Mouse (Mus musculus): Measurements from ENCODE around the gene Plppr1. TPM values are rescaled to one million over a fixed set of nuclear protein-coding genes. Genes with fewer than 3 reads are reported as not detected.
"Not testable (repeated sequence)": the region's sequence is repeated elsewhere in the genome, so short reads cannot be mapped to it uniquely, and the experiment has no call there.

Gene Plppr1
- polyA plus RNA-seq, 1 experiment: not detected

DNA sequence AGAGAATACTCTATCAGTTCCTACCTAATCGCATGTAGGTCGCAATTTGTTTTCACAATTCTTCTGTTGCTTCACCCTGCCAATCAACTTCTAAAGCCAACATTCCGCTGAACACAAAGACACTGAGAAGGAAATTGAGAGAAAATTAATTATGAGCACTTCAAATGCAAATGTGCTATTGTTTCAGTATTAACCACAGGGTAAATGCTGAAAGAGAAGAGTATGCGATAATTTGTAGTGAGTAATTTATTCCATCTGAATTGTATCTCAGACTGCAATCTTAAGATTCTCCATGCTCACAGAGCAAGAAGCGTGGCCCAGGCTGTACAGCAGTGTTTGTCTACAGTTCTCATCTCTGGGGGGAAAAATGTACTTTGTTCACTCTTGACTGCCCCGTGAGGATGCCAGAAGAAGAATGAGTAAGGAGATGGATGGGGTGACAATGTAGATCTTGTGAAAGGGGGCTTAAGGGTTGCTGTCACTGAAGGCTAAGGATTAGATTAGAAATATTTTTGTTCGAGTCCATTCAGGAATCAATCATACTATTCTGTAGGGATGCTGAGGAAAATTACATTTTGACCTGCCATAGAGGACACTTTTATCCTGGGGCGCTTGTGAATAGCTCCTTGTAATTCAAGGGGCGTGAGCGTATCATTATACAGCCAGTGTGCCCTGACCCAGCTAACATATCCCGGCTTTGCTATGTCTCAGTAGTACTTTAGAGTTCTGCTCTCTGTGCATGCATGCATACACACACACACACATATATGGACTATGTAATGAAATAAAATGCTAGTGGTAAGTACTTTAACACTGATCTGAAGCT is 173.3 kb downstream of the Plppr1 start:
- DNase-seq (ENCODE audit: low spot score): no peak

DNA sequence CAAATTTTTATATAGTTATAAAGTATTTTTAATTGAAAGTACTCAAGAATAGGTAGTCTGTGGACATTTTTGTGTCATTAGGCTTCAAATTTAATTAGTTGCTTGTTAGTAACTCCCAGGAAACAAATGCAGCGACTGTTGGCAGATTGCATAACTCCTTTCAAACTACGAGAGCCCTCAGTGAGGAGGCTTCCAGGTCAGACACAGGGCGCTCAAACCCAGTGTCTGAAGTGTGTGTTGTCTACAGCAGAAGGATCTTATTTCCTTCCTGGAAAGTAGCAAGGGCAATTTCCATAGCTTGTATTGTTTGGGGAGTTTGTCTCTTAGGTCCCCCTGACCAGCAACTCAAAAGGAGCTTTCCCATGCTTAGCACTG is 173.9 kb downstream of the Plppr1 start:
- no peak for DNase-seq (ENCODE audit: low spot score)

DNA sequence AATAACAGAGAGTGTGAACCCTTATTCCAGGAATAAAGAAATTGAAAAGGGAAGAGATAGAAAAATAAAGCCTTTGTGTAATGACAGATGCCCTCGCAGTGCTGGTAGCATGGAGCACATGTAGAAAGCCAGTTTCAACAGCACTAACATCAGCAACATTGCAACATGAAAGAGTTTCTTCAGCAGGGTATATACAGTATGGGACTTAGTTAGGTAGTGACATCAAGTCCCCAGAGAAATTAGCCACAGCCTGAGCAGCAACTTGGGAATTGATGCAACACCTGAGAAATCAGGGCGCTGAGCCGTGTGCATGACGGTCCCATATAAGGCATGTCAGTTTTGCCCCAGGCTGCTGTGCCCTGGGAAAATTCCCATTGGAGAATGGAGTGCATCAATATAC is 179.0 kb downstream of the Plppr1 start:
- no peak for DNase-seq (ENCODE audit: low spot score)

DNA sequence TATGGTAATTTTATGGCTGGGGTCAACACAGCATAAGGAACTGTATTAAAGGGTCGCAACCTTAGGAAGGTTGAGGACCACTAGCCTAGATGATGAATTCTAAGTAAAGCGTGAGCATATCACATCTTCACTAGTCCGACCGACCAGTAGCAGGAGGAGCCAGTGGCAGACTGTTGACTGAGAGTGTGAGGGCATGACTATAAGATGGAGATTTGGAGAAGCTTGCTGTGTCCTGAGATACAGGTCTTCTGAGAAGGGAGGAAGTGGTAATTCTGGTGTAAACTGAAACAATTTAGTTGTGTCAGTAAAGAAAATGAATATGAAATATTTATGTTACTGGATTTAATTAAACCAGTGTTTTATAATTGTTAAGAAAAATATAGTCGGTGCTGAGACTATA is 180.4 kb downstream of the Plppr1 start:
- DNase-seq (ENCODE audit: low spot score): no peak

DNA sequence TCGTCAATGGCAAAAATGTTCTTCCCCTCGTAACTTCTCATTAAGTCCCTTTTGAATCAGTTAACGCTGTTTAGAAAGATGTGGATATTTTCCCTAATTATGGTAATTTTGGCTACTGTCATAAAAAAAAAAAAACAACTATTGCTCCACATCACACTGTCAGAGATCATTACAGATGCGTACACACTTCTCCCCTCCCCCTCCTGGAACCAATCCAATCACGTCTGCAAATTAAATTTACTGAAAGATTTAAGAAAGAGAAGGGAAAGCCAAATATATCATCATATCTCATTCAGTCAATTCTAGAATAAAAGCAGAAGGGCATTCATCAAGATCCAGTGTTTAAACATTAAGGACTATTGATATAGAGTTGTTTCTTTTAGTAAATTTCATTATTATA is 185.7 kb downstream of the Plppr1 start:
- no peak for DNase-seq (ENCODE audit: low spot score)

DNA sequence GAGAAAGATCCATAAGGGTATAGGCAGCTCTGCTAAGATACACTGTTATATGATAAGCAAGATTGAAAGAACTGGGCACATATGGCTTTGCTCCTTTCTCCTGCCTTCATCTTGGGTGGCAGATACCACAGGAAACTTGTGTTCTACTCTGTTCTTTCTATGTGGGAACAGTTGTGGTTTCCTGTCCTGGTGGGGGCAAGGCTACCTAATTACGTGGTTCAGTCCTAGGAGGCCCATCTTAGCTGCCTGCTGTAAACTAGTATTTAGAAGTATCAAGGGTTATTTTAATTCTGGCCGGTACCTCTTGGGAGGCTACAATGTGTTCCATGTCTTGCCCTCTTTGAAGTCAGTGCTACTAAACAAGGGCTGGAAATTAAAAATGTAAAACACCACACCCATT is 186.2 kb downstream of the Plppr1 start:
- no peak for DNase-seq (ENCODE audit: low spot score)

DNA sequence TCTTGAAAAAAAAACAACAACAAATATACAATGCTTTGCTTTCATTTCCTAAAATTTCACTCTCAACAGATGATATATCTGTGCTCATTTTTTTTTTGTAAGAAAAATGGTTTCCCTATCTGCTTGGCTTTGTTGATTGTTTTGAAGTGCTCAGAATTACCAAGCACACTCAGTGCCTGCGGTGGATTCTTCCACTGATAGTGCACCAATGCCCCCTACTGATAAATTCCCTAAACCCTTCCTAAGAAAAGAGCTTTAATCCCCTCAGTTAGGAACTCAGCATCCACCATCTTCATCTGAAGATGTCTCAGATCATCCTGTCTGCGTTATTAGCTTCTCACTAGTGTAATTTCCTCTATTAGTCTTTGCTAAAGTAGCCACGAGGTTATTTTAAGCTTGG is 192.2 kb downstream of the Plppr1 start:
- no peak for DNase-seq (ENCODE audit: low spot score)

DNA sequence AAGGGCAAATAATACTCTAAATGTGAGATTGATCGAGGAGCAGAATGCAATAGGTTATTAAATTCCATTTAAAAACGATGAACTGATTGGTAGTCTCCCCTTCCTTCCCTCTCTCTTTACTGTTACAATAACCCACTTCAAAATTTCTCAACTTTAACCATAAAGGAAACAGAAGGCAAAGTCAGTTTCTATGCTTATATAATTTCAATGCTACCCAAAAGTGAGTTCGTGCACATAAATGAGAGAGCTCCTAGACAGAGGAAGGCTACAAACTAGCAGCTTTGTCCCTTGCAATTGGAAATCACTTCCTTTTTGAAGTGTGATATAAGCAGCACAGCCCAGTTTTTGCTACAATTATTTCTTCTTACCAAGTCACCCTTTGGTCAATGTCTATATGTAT is 193.1 kb downstream of the Plppr1 start:
- no peak for DNase-seq (ENCODE audit: low spot score)

DNA sequence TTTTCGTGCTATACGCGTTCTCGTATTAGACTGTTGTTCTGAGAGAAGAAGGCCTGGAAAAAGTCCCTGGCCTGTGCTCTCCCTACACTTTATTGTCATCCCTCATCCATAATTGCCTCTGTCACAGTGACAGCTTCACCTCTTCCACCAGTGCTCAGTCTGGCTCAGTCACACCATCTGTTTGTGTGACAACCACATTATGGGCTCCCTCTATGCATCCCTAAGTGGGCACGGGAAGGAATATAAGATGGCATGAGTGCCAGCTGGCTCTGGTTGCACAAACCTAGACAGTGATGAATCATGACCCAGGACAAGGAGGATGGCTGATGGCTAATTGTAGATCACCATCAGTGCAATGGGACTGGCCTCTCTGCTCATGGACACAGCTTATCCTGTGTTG is 219.4 kb downstream of the Plppr1 start:
- no peak for DNase-seq (ENCODE audit: low spot score)

DNA sequence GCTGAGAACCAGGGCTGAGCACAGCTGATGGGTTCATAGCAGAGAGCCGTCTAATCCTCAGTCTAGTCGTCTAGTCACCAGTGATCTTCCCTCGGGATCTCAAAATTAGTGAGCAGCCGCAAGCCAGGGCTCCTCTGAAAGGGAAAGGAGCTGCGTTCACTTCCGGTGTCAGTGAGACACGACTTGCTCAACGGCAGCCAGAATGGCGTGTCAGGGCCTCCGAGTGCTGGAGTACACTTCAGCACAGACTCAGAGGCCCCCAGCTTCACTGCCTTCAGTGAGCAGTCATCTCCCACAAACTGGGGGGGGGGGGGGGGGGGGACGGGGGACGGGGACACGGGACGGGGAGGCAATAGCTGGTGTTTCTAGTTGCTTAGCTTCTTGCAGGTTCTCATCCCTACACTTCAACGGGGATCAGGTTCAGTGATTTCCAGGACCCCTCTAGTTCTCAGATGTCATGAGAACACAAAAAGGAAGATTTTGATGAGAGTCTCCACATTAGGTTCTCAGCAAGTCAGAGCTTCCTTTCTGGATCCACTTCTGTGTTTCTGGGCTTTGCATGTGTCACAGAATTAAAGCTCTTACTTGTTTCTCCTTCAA is 225.7 kb downstream of the Plppr1 start:
- DNase-seq (ENCODE audit: low spot score): no peak

DNA sequence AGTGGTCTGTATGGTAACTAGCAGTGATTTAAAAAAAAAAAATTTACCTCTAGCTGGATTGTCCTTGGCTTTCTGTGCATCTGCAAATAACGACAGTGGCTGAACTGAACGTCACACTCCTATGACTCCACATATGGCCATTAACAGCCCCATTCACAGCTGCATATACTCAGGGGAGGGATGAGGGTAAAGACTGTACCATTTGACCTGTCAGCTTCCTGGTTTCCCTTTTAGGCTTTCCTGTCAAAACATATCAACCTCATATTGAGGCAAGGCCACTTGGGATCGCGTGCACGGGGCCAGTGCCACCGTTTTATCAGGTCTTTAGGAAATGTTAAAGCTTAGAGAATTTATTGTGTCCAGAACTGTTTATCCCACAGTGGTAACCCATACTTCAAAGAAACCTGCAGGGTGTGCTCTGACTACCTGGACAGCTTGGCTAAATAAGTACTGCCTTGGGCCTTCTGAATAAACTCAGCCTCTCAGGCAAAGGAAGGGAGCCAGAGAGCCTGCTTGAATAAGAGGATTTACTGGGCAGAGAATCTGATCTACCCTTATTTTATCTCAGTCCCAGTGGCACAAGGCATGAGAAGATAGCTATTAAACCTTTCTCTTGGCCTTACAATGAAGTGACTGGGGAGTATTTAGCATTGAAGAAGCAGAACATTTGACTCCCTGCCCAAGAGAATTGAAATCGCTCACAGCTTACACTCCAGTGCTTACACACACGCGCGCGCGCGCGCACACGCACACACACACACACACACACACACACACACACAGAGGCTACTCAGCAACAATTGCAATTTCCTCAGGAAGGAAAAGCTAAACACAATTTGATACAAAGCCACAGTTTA is 226.5 kb downstream of the Plppr1 start:
- no peak for DNase-seq (ENCODE audit: low spot score)

DNA sequence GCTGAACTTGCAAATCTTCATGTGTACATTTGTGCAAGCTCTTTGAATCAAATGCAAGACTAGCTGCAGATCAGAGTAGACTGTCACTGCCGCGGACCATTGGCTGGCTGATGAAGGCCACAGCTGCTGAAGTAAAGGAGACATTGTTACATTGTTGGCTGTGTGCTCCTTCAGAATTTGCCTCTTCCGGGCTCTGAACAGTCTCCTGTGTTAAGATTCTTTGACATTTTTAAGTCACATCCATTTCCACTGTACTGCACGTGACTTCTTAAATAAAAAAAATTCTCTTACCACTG is 227.1 kb downstream of the Plppr1 start:
- no peak for DNase-seq (ENCODE audit: low spot score)

DNA sequence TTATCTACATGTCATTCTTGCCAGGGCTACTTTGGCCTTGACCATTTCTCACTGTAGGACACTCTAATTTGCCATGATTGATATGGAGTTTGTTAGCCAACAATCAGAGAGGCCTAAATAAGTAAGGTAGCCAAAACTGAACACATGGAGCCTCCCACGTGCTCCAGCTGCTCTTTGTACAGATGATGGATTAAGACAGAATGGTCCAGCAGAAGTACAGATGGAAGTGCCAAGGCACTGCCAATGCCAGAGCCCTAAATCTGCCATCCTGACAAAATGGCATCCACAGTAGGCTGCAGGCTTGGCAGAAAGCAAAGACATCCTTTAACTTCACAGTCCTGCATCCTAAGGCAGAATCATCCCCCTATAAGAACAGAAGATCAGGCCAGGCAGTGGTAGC is 237.4 kb downstream of the Plppr1 start:
- no peak for DNase-seq (ENCODE audit: low spot score)

DNA sequence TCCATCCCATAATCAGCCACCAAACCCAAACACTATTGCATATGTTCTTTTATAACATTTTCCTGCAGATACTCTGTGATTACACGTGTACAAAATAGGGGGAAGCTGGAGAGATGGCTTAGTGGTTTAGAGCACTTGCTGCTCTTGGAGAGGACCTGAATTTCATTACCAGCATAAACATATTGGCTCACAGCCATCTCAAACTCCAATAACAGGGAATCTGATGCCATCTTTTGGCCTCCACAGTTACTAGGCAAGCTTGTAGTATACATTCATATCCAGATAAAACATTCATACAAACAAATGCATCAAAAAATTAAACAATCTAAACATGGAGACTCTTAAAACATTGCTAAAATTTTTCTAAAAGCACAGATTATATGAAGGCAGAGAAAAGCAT is 240.5 kb downstream of the Plppr1 start:
- no peak for DNase-seq (ENCODE audit: low spot score)

DNA sequence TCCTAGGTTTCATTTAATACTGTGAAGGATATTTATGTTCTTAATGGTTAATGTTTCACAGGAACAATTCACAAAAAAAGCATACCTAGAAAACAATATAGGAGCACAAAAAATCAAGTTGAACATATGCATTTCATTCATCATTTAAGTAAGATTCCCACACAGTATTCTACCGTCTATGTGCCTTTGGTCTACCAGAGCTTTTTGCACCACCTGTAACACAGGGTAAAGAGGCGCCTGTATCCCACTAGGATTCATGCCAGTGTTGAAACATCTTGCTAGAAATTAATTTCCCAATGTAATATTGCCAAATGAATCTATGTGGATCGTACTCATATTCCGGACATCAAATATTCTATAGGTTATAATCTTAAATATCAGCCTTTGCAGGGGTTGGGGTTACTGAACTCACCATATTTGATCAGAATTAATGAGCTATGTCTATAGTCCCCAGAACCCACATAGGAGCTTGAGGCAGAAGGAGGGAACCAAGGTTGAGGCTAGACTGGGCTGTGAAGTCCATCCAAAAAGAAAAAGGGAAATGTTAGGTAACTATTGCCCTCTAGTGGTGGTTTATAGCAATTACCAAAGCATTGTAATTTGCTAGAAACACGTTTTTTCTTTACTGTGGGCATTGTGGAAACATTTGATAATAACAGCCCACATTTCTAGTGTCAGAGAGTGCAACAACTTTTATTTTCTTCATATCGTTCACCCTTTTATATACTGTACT is 263.0 kb downstream of the Plppr1 start:
- DNase-seq (ENCODE audit: low spot score): no peak

DNA sequence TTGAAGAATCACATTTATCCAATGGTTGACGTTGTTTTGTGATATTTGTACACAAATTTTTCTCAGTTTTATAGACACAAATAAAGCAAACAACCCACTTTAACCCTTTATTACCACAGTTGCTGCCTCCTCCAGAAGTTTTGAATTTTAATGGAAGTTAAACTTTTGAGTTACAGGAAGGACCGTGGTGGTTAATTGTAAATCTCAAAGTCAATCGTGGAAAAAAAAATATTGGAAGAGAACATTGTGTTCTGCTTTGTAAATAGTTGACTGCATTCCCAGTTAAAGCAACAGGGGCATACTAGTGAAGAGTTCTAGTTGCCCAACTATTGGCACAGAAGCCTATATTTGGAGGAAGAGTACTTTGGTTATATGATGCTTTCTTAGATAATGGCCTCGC is 278.9 kb downstream of the Plppr1 start:
- not testable (repeated sequence) for DNase-seq (ENCODE audit: low spot score)

DNA sequence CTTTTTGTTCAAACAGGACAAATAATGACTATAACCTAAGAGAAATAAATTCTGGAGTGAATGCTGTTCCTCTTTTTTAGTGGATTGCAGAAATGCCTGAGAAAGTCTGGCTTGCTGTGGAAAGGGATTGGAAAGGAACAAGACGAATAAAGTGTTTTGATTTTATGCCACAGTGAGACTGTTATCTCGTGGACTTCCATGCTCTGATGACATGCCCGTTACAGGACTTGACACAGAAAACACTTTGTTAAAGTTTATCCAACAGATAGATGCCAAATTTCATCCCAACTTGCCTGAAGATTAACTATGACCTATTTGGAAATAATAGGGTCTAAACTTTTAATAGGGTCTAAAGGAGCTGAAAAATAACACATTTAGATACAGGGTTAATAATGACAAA is 281.0 kb downstream of the Plppr1 start:
- not testable (repeated sequence) for DNase-seq (ENCODE audit: low spot score)

DNA sequence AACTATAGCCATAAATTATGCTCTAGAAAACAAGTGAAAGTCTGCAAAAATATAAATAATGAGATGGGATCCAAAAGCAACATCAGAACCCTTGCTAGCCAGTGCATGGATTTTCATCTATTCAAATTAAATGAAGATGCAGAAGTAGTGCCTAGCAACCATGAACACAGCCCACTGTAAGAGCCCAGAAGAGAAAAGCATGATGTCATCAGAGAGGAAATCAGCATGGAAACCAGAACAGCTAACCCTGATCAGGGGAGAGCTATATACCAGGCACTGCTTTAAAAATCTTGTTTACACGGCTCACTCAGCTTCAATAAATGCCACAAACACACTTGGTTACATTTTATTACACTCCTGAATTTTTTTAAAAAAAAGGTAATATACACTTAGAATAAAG is 288.9 kb downstream of the Plppr1 start:
- not testable (repeated sequence) for DNase-seq (ENCODE audit: low spot score)

DNA sequence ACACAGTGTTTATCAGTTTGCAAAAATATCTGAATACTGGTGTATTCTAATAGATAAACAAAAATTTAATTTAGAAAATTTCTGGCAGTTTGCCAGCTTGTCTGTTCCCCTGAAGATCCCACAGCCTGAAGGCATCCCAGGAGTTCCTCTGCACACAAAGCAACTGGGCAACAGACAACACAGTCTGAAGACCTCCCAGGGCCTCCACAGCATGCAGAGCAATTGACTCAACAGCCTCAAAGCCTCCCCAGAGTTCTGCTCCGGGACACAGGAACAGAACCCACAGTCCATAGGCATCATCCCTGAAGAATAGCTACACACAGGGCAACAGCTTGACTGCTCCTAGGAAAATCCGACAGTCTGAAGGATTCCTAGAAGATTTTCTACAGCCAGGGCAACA is 289.6 kb downstream of the Plppr1 start:
- no peak for DNase-seq (ENCODE audit: low spot score)

DNA sequence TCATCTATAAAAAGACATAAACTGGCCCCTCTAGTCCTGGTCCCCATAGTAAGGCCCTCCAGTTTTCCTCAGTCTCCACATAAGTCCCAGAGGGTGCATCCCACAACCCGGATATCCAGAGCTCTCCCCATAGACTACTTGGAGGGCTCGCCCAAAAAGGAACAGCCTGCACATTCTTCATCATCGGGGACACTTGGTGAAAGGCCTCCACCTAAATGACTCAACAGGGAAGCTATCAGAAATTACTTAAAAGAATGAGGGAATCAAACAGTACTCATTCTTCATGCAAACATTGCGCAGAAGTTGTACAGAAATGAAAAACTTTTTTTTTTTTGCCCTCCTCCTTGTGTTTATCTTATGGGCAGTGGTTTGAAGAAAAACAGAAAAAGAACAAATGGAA is 291.4 kb downstream of the Plppr1 start:
- DNase-seq (ENCODE audit: low spot score): no peak

DNA sequence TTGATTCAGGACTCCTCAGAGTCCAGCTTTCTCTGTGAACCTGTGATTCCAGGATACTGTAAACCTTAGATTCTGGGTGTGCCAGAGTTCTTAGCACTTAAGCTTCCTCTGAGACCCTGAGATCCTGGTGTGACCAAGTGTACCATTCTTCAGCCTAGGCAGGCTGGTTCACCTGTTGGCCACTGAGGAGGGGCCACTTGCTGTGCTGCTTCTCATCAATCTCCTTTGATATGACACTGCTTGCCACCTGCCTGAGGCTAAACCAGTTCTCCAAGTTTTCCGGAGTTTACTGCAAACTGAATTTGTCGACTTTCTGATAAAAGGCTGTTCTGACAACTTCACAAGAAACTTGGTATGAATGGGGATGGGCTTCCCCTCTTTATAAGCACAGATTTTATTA is 298.0 kb downstream of the Plppr1 start:
- DNase-seq (ENCODE audit: low spot score): no peak

DNA sequence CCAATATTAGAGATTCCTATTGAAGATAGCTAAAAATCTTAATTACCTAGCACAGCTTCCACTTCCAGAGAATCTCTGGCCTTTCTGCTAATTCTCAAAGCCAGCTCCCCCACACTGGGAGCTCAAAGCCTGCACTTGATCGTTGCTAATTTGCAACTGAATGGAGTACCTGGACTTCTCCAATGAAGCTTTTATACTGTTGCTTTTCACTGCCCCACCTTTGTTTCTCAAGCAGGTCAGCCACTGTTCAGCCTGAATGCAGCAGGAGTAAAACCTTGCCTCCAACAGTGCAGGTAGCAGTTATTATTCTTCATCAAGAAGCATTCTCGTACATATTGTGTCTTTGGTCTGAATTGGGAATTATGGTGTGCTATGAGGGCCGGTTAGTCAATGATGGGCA is 309.0 kb downstream of the Plppr1 start:
- DNase-seq (ENCODE audit: low spot score): not testable (repeated sequence)
